Mouse (Mus musculus): ENCODE results near the gene Cp.

GRCm38 (mm10) chr3:20007759-20008158 lies 50.9 kb downstream of the Cp start:
- no peak for TF ChIP-seq CTCF (IDR thresholded peaks at IDR 0.05; ENCODE audit: extremely low read depth, insufficient read depth, low read length)
- TF ChIP-seq POLR2A (IDR thresholded peaks at IDR 0.05; ENCODE audit: extremely low read depth, insufficient read depth, low read length), result no peak
